ENCODE assay signal across 8 mouse cellular contexts in the genomic region with DNA sequence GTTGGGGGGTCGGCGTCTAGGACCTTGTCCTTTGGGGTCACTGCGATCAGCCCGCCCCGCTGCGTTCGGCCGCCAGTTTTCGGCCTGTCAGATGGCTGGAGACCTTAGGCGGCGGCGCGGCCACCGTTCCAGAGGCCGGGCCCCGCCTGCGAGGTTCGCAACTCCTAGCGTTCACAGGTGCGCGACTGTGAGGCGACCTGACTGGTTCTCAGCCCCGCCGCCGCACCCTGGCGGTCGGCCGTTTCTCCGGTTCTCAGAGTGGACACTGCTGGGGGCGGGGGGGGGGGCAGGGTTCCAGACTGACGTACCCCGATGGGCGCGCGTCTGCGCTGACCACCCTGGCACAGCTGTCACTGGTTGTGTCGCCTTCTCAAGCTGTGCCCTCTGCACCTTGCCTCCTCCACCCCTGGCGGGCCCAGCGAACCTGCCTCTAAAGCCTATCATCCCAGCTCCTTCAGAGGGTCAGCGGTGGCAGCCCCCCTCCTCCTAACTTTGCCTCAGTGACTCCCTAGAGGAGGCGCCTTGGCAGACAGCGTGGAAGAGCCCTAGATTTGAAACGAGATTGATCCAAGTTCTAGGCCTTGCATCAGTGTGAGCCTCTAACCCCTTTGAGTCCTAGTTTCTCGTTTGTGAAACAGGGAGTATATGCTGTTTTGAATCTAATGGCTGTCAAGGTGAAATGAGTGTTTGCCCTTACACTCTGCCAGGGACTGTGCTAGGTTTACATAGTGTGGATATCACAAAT. TPM values are rescaled to one million over a fixed set of nuclear protein-coding genes. Genes with fewer than 3 reads are reported as not detected.
DNase-seq lines count a peak whose midpoint lies in the region; ATAC-seq and TF ChIP-seq lines count a peak whose summit lies in the region.

No protein-coding gene starts in this region.

- TF ChIP-seq POLR2A in CH12.LX (IDR thresholded peaks at IDR 0.05; ENCODE audit: low read depth, low read length): no peak

- no peak for ATAC-seq in embryonic facial prominence, embryonic 14.5 days (ENCODE audit: low read depth)
- ATAC-seq in intestine, postnatal 0 days: peak; percentile 26
- ATAC-seq in neural tube, embryonic 15.5 days (ENCODE audit: low FRiP score): peak; percentile 3; the same call in 1 of the 2 replicates

- 3% methylated on average over 13 of the region's 44 CpGs for WGBS in embryonic facial prominence, embryonic 14.5 days
- 1% methylated on average over 43 of the region's 44 CpGs for WGBS in intestine, postnatal 0 days
- 2% methylated on average over 43 of the region's 44 CpGs for WGBS in neural tube, embryonic 15.5 days

- in situ Hi-C loops in CH12.LX (cut with MboI; ENCODE audit: low pct_ligation_motif_present, low pct_unique_long_range_greater_than_20kb, low sequenced_read_pairs): no loop called here

- H3K79me2 ChIP-seq in CH12.LX (replicated peaks; ENCODE audit: control insufficient read depth, extremely low read depth, insufficient read depth, poor library complexity, severe bottlenecking): peaks cover 48% of the 10 kb centered on the region

- peak overlapping the region; percentile 93 for H3K4me2 ChIP-seq in CH12.LX (ENCODE audit: insufficient read depth, low read depth, poor library complexity, severe bottlenecking)
- H3K4me2 ChIP-seq in embryonic facial prominence, embryonic 14.5 days (ENCODE audit: low read depth, low read length): peak overlapping the region; percentile 93
- H3K4me2 ChIP-seq in intestine, postnatal 0 days (replicated peaks; ENCODE audit: low read depth): peak overlapping the region; percentile 90
- H3K4me2 ChIP-seq in neural tube, embryonic 15.5 days: peak overlapping the region; percentile 83

- TF ChIP-seq EP300 in CH12.LX (IDR thresholded peaks at IDR 0.05; ENCODE audit: low read length): no peak

- H3K36me3 ChIP-seq in CH12.LX (replicated peaks in 1 of 2; ENCODE audit: control insufficient read depth in 1 of 2, insufficient read depth in 1 of 2, low read length in 1 of 2): peaks cover 40 to 43% of the 10 kb centered on the region in 2 experiments
- H3K36me3 ChIP-seq in embryonic facial prominence, embryonic 14.5 days (ENCODE audit: control insufficient read depth, insufficient read depth, low read length): peaks cover 44% of the 10 kb centered on the region
- H3K36me3 ChIP-seq in intestine, postnatal 0 days (ENCODE audit: control insufficient read depth, insufficient read depth): peaks cover 41% of the 10 kb centered on the region
- H3K36me3 ChIP-seq in neural tube, embryonic 15.5 days: peaks cover 41% of the 10 kb centered on the region

- dilution Hi-C loops in CH12.LX (cut with MboI; ENCODE audit: extremely low pct_ligation_motif_present, extremely low pct_unique_long_range_greater_than_20kb, low sequenced_read_pairs): no loop called here

- intact Hi-C loops in gastrocnemius, adult 2 months (cut with DNase I): loop anchor here (5.0 kb wide), 2 partner anchors 70 to 125 kb away; partner anchors contain the start of genes Cdc42ep2 and Sac3d1

- peak overlapping the region; percentile 97 for H3K4me3 ChIP-seq in gastrocnemius, adult 2 months
- H3K4me3 ChIP-seq in CH12.LX (replicated peaks in 1 of 3; ENCODE audit: low read depth in 2 of 3, low read length in 2 of 3, poor library complexity in 1 of 3): peak overlapping the region; percentile 82 to 99 (median 98)
- H3K4me3 ChIP-seq in embryonic facial prominence, embryonic 14.5 days (ENCODE audit: low read depth, low read length): peak overlapping the region; percentile 89
- peak overlapping the region; percentile 87 for H3K4me3 ChIP-seq in intestine, postnatal 0 days (ENCODE audit: low read depth, low read length)
- H3K4me3 ChIP-seq in neural tube, embryonic 15.5 days (replicated peaks): peak overlapping the region; percentile 91

- TF ChIP-seq RAD21 in CH12.LX (IDR thresholded peaks at IDR 0.05; ENCODE audit: low read depth, low read length): no peak

- H3K27ac ChIP-seq in gastrocnemius, adult 2 months: peak overlapping the region; percentile 97
- peak overlapping the region; percentile 99 for H3K27ac ChIP-seq in CH12.LX (ENCODE audit: insufficient read depth, low read depth)
- peak overlapping the region; percentile 96 for H3K27ac ChIP-seq in embryonic facial prominence, embryonic 14.5 days (replicated peaks; ENCODE audit: low read depth, low read length)
- H3K27ac ChIP-seq in intestine, postnatal 0 days (ENCODE audit: low read depth, low read length): peak overlapping the region; percentile 97
- H3K27ac ChIP-seq in neural tube, embryonic 15.5 days (replicated peaks): peak overlapping the region; percentile 100

- no peak for DNase-seq in gastrocnemius, adult 2 months
- DNase-seq in gastrocnemius, postnatal 4 days (ENCODE audit: low spot score in 2 of 2): no peak
- DNase-seq in CH12.LX (ENCODE audit: extremely low read depth): no peak
- no peak for DNase-seq in embryonic facial prominence, embryonic 14.5 days (ENCODE audit: low spot score)
- no peak for DNase-seq in layer of hippocampus, adult 9-10 months (ENCODE audit: low spot score)
- DNase-seq in kidney, adult 9 months: no peak

- peaks cover 28 to 58% of the 10 kb centered on the region in 2 experiments for H3K4me1 ChIP-seq in CH12.LX (ENCODE audit: control insufficient read depth in 1 of 2, insufficient read depth in 2 of 2)
- peaks cover 16% of the 10 kb centered on the region for H3K4me1 ChIP-seq in embryonic facial prominence, embryonic 14.5 days (ENCODE audit: control insufficient read depth, insufficient read depth, low read length)
- no peaks in the 10 kb centered on the region; the same call in 1 of the 2 replicates for H3K4me1 ChIP-seq in intestine, postnatal 0 days (replicated peaks; ENCODE audit: control insufficient read depth, insufficient read depth, low read length)
- peaks cover 33% of the 10 kb centered on the region for H3K4me1 ChIP-seq in neural tube, embryonic 15.5 days

- peak overlapping the region; percentile 97 for H3K9ac ChIP-seq in CH12.LX (ENCODE audit: insufficient read depth, low read depth)
- peak overlapping the region; percentile 76 for H3K9ac ChIP-seq in embryonic facial prominence, embryonic 14.5 days (ENCODE audit: low read depth, low read length)
- H3K9ac ChIP-seq in intestine, postnatal 0 days (ENCODE audit: low read depth, low read length): peak overlapping the region; percentile 77
- peak overlapping the region; percentile 90 for H3K9ac ChIP-seq in neural tube, embryonic 15.5 days (replicated peaks)

- no peak for TF ChIP-seq CTCF in gastrocnemius, adult 2 months (IDR thresholded peaks at IDR 0.05)
- TF ChIP-seq CTCF in CH12.LX (conservative IDR thresholded peaks at IDR 0.05 in 1 of 2, IDR thresholded peaks at IDR 0.05 in 1 of 2; ENCODE audit: low read depth in 2 of 2, low read length in 2 of 2): no peak
- 0 out of 2 replicates have a peak, but pooled peaks have one; percentile 18 for TF ChIP-seq CTCF in intestine, postnatal 0 days (IDR thresholded peaks at IDR 0.05; ENCODE audit: low read depth)

- no peaks in the 10 kb centered on the region for H3K27me3 ChIP-seq in CH12.LX (replicated peaks)
- no peaks in the 10 kb centered on the region for H3K27me3 ChIP-seq in embryonic facial prominence, embryonic 14.5 days (replicated peaks; ENCODE audit: control insufficient read depth, insufficient read depth, low read length)
- H3K27me3 ChIP-seq in intestine, postnatal 0 days (replicated peaks; ENCODE audit: control insufficient read depth, insufficient read depth, low read length): no peaks in the 10 kb centered on the region
- no peaks in the 10 kb centered on the region for H3K27me3 ChIP-seq in neural tube, embryonic 15.5 days (replicated peaks)

- no peaks in the 10 kb centered on the region for H3K9me3 ChIP-seq in CH12.LX (replicated peaks; ENCODE audit: low read length)
- no peaks in the 10 kb centered on the region for H3K9me3 ChIP-seq in embryonic facial prominence, embryonic 14.5 days (ENCODE audit: control insufficient read depth, low read length)
- H3K9me3 ChIP-seq in intestine, postnatal 0 days (ENCODE audit: control insufficient read depth): no peaks in the 10 kb centered on the region
- H3K9me3 ChIP-seq in neural tube, embryonic 15.5 days (replicated peaks): no peaks in the 10 kb centered on the region

RNA-seq across cellular contexts. Expression of gene Syvn1, which starts 0.9 kb away (rescaled TPM):
- total RNA-seq in gastrocnemius, adult 2 months (2021): 10 to 100 TPM; 17.1 to 20.6 TPM
- 10 to 100 TPM; 28.9 to 30.7 TPM for total RNA-seq in gastrocnemius, postnatal 4 days (2021)
- total RNA-seq in CH12.LX (2012; rRNA removed) (26.8 and 32.0 TPM in 2 replicates), CH12.LX (2014; rRNA removed) (13.5 and 16.5 TPM in 2 replicates)
- polyA plus RNA-seq in CH12.LX (2012; ENCODE audit: insufficient read length, low read depth): 82.5 and 106 TPM in 2 replicates
- polyA plus RNA-seq in embryonic facial prominence, embryonic 14.5 days (2014; fragmentation: Nextera tagmentation; extraction: Ambion mirVana): 32.1 and 34.9 TPM in 2 replicates
- polyA plus RNA-seq in intestine, postnatal 0 days (2015; fragmentation: Nextera tagmentation; extraction: Ambion mirVana): 17.7 and 21.3 TPM in 2 replicates
- polyA plus RNA-seq in neural tube, embryonic 15.5 days (2015; fragmentation: Nextera tagmentation; extraction: Ambion mirVana): 31.4 and 34.3 TPM in 2 replicates

RNA-seq across cellular contexts. Expression of gene Mrpl49, which starts 10.3 kb away (rescaled TPM):
- total RNA-seq in gastrocnemius, adult 2 months (2021): 10 to 100 TPM; 24.6 to 30.9 TPM
- 10 to 100 TPM; 45.0 to 46.2 TPM for total RNA-seq in gastrocnemius, postnatal 4 days (2021)
- total RNA-seq in CH12.LX (2012; rRNA removed): 37.4 and 49.8 TPM in 2 replicates
- 59.0 and 60.9 TPM in 2 replicates for total RNA-seq in CH12.LX (2014; rRNA removed)
- 55.6 and 66.6 TPM in 2 replicates for polyA plus RNA-seq in CH12.LX (2012; ENCODE audit: insufficient read length, low read depth)
- polyA plus RNA-seq in embryonic facial prominence, embryonic 14.5 days (2014; fragmentation: Nextera tagmentation; extraction: Ambion mirVana): 67.5 and 69.8 TPM in 2 replicates
- 35.0 and 36.3 TPM in 2 replicates for polyA plus RNA-seq in intestine, postnatal 0 days (2015; fragmentation: Nextera tagmentation; extraction: Ambion mirVana)
- 60.1 and 66.9 TPM in 2 replicates for polyA plus RNA-seq in neural tube, embryonic 15.5 days (2015; fragmentation: Nextera tagmentation; extraction: Ambion mirVana)

RNA-seq across cellular contexts. Expression of gene Fau, which starts 10.3 kb away (rescaled TPM):
- total RNA-seq in gastrocnemius, adult 2 months (2021): 100 to 1,000 TPM; 410 to 473 TPM
- 1,000 to 10,000 TPM in 1 of 2 experiments, 100 to 1,000 TPM in 1; 949 to 1,029 TPM for total RNA-seq in gastrocnemius, postnatal 4 days (2021)
- total RNA-seq in CH12.LX (2012; rRNA removed) (2,266 and 2,403 TPM in 2 replicates), CH12.LX (2014; rRNA removed) (1,142 and 1,239 TPM in 2 replicates)
- polyA plus RNA-seq in CH12.LX (2012; ENCODE audit: insufficient read length, low read depth): 2,522 and 2,776 TPM in 2 replicates
- 870 and 937 TPM in 2 replicates for polyA plus RNA-seq in embryonic facial prominence, embryonic 14.5 days (2014; fragmentation: Nextera tagmentation; extraction: Ambion mirVana)
- polyA plus RNA-seq in intestine, postnatal 0 days (2015; fragmentation: Nextera tagmentation; extraction: Ambion mirVana): 964 and 990 TPM in 2 replicates
- 522 and 591 TPM in 2 replicates for polyA plus RNA-seq in neural tube, embryonic 15.5 days (2015; fragmentation: Nextera tagmentation; extraction: Ambion mirVana)

RNA-seq across cellular contexts. Expression of gene Znhit2, which starts 13.7 kb away (rescaled TPM):
- total RNA-seq in gastrocnemius, adult 2 months (2021): 1 to 10 TPM; 8.3 to 8.5 TPM
- total RNA-seq in gastrocnemius, postnatal 4 days (2021): 10 to 100 TPM; 13.2 to 13.4 TPM
- 29.2 and 32.7 TPM in 2 replicates for total RNA-seq in CH12.LX (2012; rRNA removed)
- total RNA-seq in CH12.LX (2014; rRNA removed): 20.9 and 22.6 TPM in 2 replicates
- polyA plus RNA-seq in CH12.LX (2012; ENCODE audit: insufficient read length, low read depth): 20.1 and 20.5 TPM in 2 replicates
- polyA plus RNA-seq in embryonic facial prominence, embryonic 14.5 days (2014; fragmentation: Nextera tagmentation; extraction: Ambion mirVana): 33.1 and 33.6 TPM in 2 replicates
- polyA plus RNA-seq in intestine, postnatal 0 days (2015; fragmentation: Nextera tagmentation; extraction: Ambion mirVana): 30.8 and 33.3 TPM in 2 replicates
- polyA plus RNA-seq in neural tube, embryonic 15.5 days (2015; fragmentation: Nextera tagmentation; extraction: Ambion mirVana): 30.4 and 31.2 TPM in 2 replicates

RNA-seq across cellular contexts. Expression of gene Tm7sf2, which starts 20.8 kb away (rescaled TPM):
- total RNA-seq in gastrocnemius, adult 2 months (2021): 1 to 10 TPM; 4.6 TPM
- total RNA-seq in gastrocnemius, postnatal 4 days (2021): 10 to 100 TPM in 1 of 2 experiments, 1 to 10 TPM in 1; 9.9 to 14.7 TPM
- total RNA-seq in CH12.LX (2012; rRNA removed) (8.7 and 10.8 TPM in 2 replicates), CH12.LX (2014; rRNA removed) (8.8 and 11.7 TPM in 2 replicates)
- 7.9 and 15.1 TPM in 2 replicates for polyA plus RNA-seq in CH12.LX (2012; ENCODE audit: insufficient read length, low read depth)
- polyA plus RNA-seq in embryonic facial prominence, embryonic 14.5 days (2014; fragmentation: Nextera tagmentation; extraction: Ambion mirVana): 19.5 and 21.7 TPM in 2 replicates
- 13.4 and 17.5 TPM in 2 replicates for polyA plus RNA-seq in intestine, postnatal 0 days (2015; fragmentation: Nextera tagmentation; extraction: Ambion mirVana)
- polyA plus RNA-seq in neural tube, embryonic 15.5 days (2015; fragmentation: Nextera tagmentation; extraction: Ambion mirVana): 51.2 and 61.6 TPM in 2 replicates
